ENCODE assay signal across 25 mouse cellular contexts in genomic region chrX:134915745-134916144, GRCm38 (mm10). TPM values are rescaled to one million over a fixed set of nuclear protein-coding genes. Genes with fewer than 3 reads are reported as not detected.
DNase-seq lines count a peak whose midpoint lies in the region; ATAC-seq and TF ChIP-seq lines count a peak whose summit lies in the region.
"Had no signal": no experiment of that assay in that cellular context is flagged by ENCODE, and none has a peak within 500 bp of the region (broad histone marks: within the 10 kb centered on the region; RNA-seq: fewer than 3 reads in every experiment).

No protein-coding gene starts in this region.

- no peak for TF ChIP-seq POLR2A in heart, adult 2 months (IDR thresholded peaks at IDR 0.05; ENCODE audit: insufficient read depth, low read depth, low read length)

- H3K4me1 ChIP-seq in liver, embryonic 13.5 days (replicated peaks): peaks cover 15% of the 10 kb centered on the region
- no peaks in the 10 kb centered on the region for H3K4me1 ChIP-seq in liver, embryonic 11.5 days (replicated peaks; ENCODE audit: control insufficient read depth, insufficient read depth, low read length)
- H3K4me1 ChIP-seq in liver, embryonic 15.5 days (replicated peaks): peaks cover 17% of the 10 kb centered on the region
- no peaks in the 10 kb centered on the region for H3K4me1 ChIP-seq in liver, postnatal 0 days (ENCODE audit: insufficient read depth)
- no peaks in the 10 kb centered on the region for H3K4me1 ChIP-seq in heart, adult 2 months (ENCODE audit: control insufficient read depth, insufficient read depth, low read length)
- no peaks in the 10 kb centered on the region for H3K4me1 ChIP-seq in kidney, embryonic 15.5 days
- H3K4me1 ChIP-seq: embryonic facial prominence, embryonic 13.5 days; embryonic facial prominence, embryonic 15.5 days; forebrain, embryonic 10.5 days; forebrain, embryonic 12.5 days had no signal

- peak; percentile 65 for ATAC-seq in liver, embryonic 13.5 days (ENCODE audit: low read depth)
- no peak for ATAC-seq in liver, embryonic 11.5 days (replicated peaks; ENCODE audit: low FRiP score)
- ATAC-seq in erythroid progenitor cell, adult 5-6 weeks (replicated peaks; ENCODE audit: low FRiP score, poor library complexity, severe bottlenecking): peak; percentile 64; the same call in 1 of the 2 replicates
- peak; percentile 66 for ATAC-seq in liver, embryonic 15.5 days (ENCODE audit: insufficient read depth)
- no peak for ATAC-seq in liver, postnatal 0 days
- no peak for ATAC-seq in kidney, embryonic 15.5 days (replicated peaks; ENCODE audit: low FRiP score)
- ATAC-seq: forebrain, embryonic 14.5 days; forebrain, embryonic 16.5 days had no signal

- TF ChIP-seq EP300 in liver, postnatal 0 days (IDR thresholded peaks at IDR 0.05; ENCODE audit: low read depth): no peak
- no peak for TF ChIP-seq EP300 in heart, adult 2 months (IDR thresholded peaks at IDR 0.05; ENCODE audit: insufficient read depth, low read depth, low read length)

- H3K4me2 ChIP-seq in liver, embryonic 13.5 days: no peak overlapping the region
- H3K4me2 ChIP-seq in liver, embryonic 11.5 days: no peak overlapping the region
- H3K4me2 ChIP-seq in liver, embryonic 15.5 days: no peak overlapping the region
- H3K4me2 ChIP-seq in liver, postnatal 0 days (ENCODE audit: low read depth, low read length): no peak overlapping the region
- H3K4me2 ChIP-seq in kidney, embryonic 15.5 days: no peak overlapping the region
- H3K4me2 ChIP-seq: embryonic facial prominence, embryonic 13.5 days; embryonic facial prominence, embryonic 15.5 days; forebrain, embryonic 12.5 days had no signal

- no peak for DNase-seq in liver, embryonic 13.5 days
- DNase-seq in liver, embryonic 11.5 days (ENCODE audit: low spot score): no peak
- DNase-seq in liver, postnatal 0 days: no peak
- DNase-seq in heart, adult 18-20 months: no peak
- DNase-seq in heart, adult 2 months: no peak
- DNase-seq: adrenal gland, adult 2 months; adrenal gland, postnatal 10 days; adrenal gland, postnatal 25 days; cerebellum, adult 11 months; cerebellum, adult 18-20 months; cerebellum, adult 8-10 months; cerebellum, adult 9-11 months; cerebellum, postnatal 14 days; cerebellum, postnatal 36 days; embryo, embryonic 11 days had no signal

- H3K9me3 ChIP-seq in liver, embryonic 13.5 days (replicated peaks): no peaks in the 10 kb centered on the region
- no peaks in the 10 kb centered on the region for H3K9me3 ChIP-seq in liver, embryonic 11.5 days (ENCODE audit: control insufficient read depth, low read length)
- H3K9me3 ChIP-seq in liver, embryonic 15.5 days (replicated peaks): no peaks in the 10 kb centered on the region
- no peaks in the 10 kb centered on the region for H3K9me3 ChIP-seq in liver, postnatal 0 days (ENCODE audit: low read length)
- no peaks in the 10 kb centered on the region for H3K9me3 ChIP-seq in kidney, embryonic 15.5 days (replicated peaks)
- H3K9me3 ChIP-seq: embryonic facial prominence, embryonic 13.5 days; embryonic facial prominence, embryonic 15.5 days; forebrain, embryonic 10.5 days; forebrain, embryonic 12.5 days had no signal

- no peak for TF ChIP-seq CTCF in liver, postnatal 0 days (IDR thresholded peaks at IDR 0.05; ENCODE audit: low read depth)
- no peak for TF ChIP-seq CTCF in heart, adult 2 months (IDR thresholded peaks at IDR 0.05)

- intact Hi-C loops in heart, adult 2 months (cut with DNase I): no loop called here

- no peaks in the 10 kb centered on the region for H3K79me2 ChIP-seq in heart, adult 2 months (replicated peaks; ENCODE audit: control insufficient read depth, insufficient read depth, low read length)

- H3K27ac ChIP-seq in liver, embryonic 13.5 days: peak overlapping the region; percentile 84
- H3K27ac ChIP-seq in liver, embryonic 11.5 days (ENCODE audit: low read depth, low read length): no peak overlapping the region; the same call in 1 of the 2 replicates
- peak overlapping the region; percentile 70; the same call in 1 of the 2 replicates for H3K27ac ChIP-seq in liver, embryonic 15.5 days (replicated peaks)
- peak overlapping the region; percentile 29; the same call in 1 of the 2 replicates for H3K27ac ChIP-seq in liver, postnatal 0 days (ENCODE audit: low read depth)
- H3K27ac ChIP-seq in heart, adult 2 months: no peak overlapping the region
- H3K27ac ChIP-seq in kidney, embryonic 15.5 days: no peak overlapping the region
- H3K27ac ChIP-seq: embryonic facial prominence, embryonic 13.5 days; embryonic facial prominence, embryonic 15.5 days; forebrain, embryonic 10.5 days; forebrain, embryonic 12.5 days had no signal

- no peak overlapping the region for H3K4me3 ChIP-seq in liver, embryonic 13.5 days (replicated peaks)
- no peak overlapping the region for H3K4me3 ChIP-seq in liver, embryonic 11.5 days (ENCODE audit: low read depth, low read length)
- H3K4me3 ChIP-seq in liver, embryonic 15.5 days (replicated peaks): no peak overlapping the region
- no peak overlapping the region for H3K4me3 ChIP-seq in liver, postnatal 0 days (ENCODE audit: low read depth, low read length)
- no peak overlapping the region for H3K4me3 ChIP-seq in heart, adult 2 months
- H3K4me3 ChIP-seq in kidney, embryonic 15.5 days (replicated peaks): no peak overlapping the region
- H3K4me3 ChIP-seq: embryonic facial prominence, embryonic 13.5 days; embryonic facial prominence, embryonic 15.5 days; forebrain, embryonic 10.5 days; forebrain, embryonic 12.5 days had no signal

- WGBS in liver, embryonic 13.5 days (ENCODE audit: insufficient replicate concordance): 37% methylated on average over 2 of the region's 2 CpGs
- 60% methylated on average over 2 of the region's 2 CpGs for WGBS in liver, embryonic 11.5 days
- 28% methylated on average over 2 of the region's 2 CpGs for WGBS in liver, embryonic 15.5 days (ENCODE audit: insufficient replicate concordance)
- WGBS in liver, postnatal 0 days (ENCODE audit: insufficient replicate concordance): 52% methylated on average over 2 of the region's 2 CpGs
- 60% methylated on average over 2 of the region's 2 CpGs for WGBS in heart, adult 2 months
- WGBS in kidney, embryonic 15.5 days: 72% methylated on average over 2 of the region's 2 CpGs

- H3K36me3 ChIP-seq in liver, embryonic 13.5 days: no peaks in the 10 kb centered on the region
- no peaks in the 10 kb centered on the region for H3K36me3 ChIP-seq in liver, embryonic 11.5 days (ENCODE audit: control insufficient read depth, insufficient read depth, low read length)
- H3K36me3 ChIP-seq in liver, embryonic 15.5 days (replicated peaks): no peaks in the 10 kb centered on the region
- H3K36me3 ChIP-seq in liver, postnatal 0 days (replicated peaks; ENCODE audit: insufficient read depth, low read length): no peaks in the 10 kb centered on the region
- H3K36me3 ChIP-seq in heart, adult 2 months (ENCODE audit: control insufficient read depth, insufficient read depth, low read length): no peaks in the 10 kb centered on the region
- no peaks in the 10 kb centered on the region for H3K36me3 ChIP-seq in kidney, embryonic 15.5 days
- H3K36me3 ChIP-seq: embryonic facial prominence, embryonic 13.5 days; embryonic facial prominence, embryonic 15.5 days; forebrain, embryonic 10.5 days; forebrain, embryonic 12.5 days had no signal

- H3K27me3 ChIP-seq in liver, embryonic 13.5 days: no peaks in the 10 kb centered on the region
- no peaks in the 10 kb centered on the region for H3K27me3 ChIP-seq in liver, embryonic 11.5 days (replicated peaks; ENCODE audit: control insufficient read depth, insufficient read depth, low read length)
- no peaks in the 10 kb centered on the region; the same call in 1 of the 2 replicates for H3K27me3 ChIP-seq in liver, embryonic 15.5 days
- no peaks in the 10 kb centered on the region for H3K27me3 ChIP-seq in liver, postnatal 0 days (ENCODE audit: insufficient read depth, low read length)
- H3K27me3 ChIP-seq in heart, adult 2 months (ENCODE audit: control insufficient read depth, insufficient read depth, low read length): no peaks in the 10 kb centered on the region
- H3K27me3 ChIP-seq in kidney, embryonic 15.5 days: peaks cover 26% of the 10 kb centered on the region

- H3K9ac ChIP-seq in liver, embryonic 13.5 days: no peak overlapping the region
- no peak overlapping the region for H3K9ac ChIP-seq in liver, embryonic 11.5 days (ENCODE audit: low read depth, low read length)
- H3K9ac ChIP-seq in liver, embryonic 15.5 days: no peak overlapping the region
- H3K9ac ChIP-seq in liver, postnatal 0 days (replicated peaks): no peak overlapping the region
- H3K9ac ChIP-seq in heart, adult 2 months (ENCODE audit: low read depth, low read length): no peak overlapping the region
- no peak overlapping the region for H3K9ac ChIP-seq in kidney, embryonic 15.5 days
- H3K9ac ChIP-seq: embryonic facial prominence, embryonic 13.5 days; embryonic facial prominence, embryonic 15.5 days; forebrain, embryonic 12.5 days had no signal

RNA-seq across cellular contexts. Expression of gene Nxf2, which starts 48.8 kb away (rescaled TPM):
- 0.33 and 0.36 TPM in 2 replicates for polyA plus RNA-seq in liver, embryonic 13.5 days (2015; fragmentation: Nextera tagmentation; extraction: Ambion mirVana)
- polyA plus RNA-seq in liver, embryonic 11.5 days (2014; fragmentation: Nextera tagmentation; extraction: Ambion mirVana): 0.73 and 0.77 TPM in 2 replicates
- not detected in 2 replicates for total RNA-seq in erythroid progenitor cell, adult 5-6 weeks (2015; ENCODE audit: low replicate concordance)
- not detected in 2 replicates for total RNA-seq in erythroid progenitor cell, adult 5-6 weeks (2017; ENCODE audit: low replicate concordance)
- 0.13 and 0.14 TPM in 2 replicates for polyA plus RNA-seq in liver, embryonic 15.5 days (2015; fragmentation: Nextera tagmentation; extraction: Ambion mirVana)
- 0.18 and 0.25 TPM in 2 replicates for polyA plus RNA-seq in liver, postnatal 0 days (2015; fragmentation: Nextera tagmentation; extraction: Ambion mirVana)
- not detected for total RNA-seq in heart, adult 18-20 months (2021)
- total RNA-seq in heart, adult 2 months (2021): not detected
- 0.06 TPM in 1 of 2 replicates, not detected in the other for polyA plus RNA-seq in heart, adult 2 months (2012; rRNA removed)
- polyA plus RNA-seq in kidney, embryonic 15.5 days (2015; fragmentation: Nextera tagmentation; extraction: Ambion mirVana): 0.31 and 0.65 TPM in 2 replicates
- total RNA-seq: adrenal gland, adult 2 months; adrenal gland, postnatal 25 days had no signal
- polyA plus RNA-seq: adrenal gland, adult 2 months; C2C12 had no signal

Comparison
In these comparisons a context has a peak if more than half of its experiments do, and no peak if none do; other contexts are left out.
1. ATAC-seq: peak in liver, embryonic 13.5 days (single experiment), erythroid progenitor cell, adult 5-6 weeks (single experiment) and liver, embryonic 15.5 days (single experiment); none in liver, embryonic 11.5 days (single experiment), liver, postnatal 0 days (single experiment) and kidney, embryonic 15.5 days (single experiment).
2. H3K27ac ChIP-seq: peak in liver, embryonic 13.5 days (single experiment), liver, embryonic 15.5 days (single experiment) and liver, postnatal 0 days (single experiment); none in liver, embryonic 11.5 days (single experiment), heart, adult 2 months (single experiment) and kidney, embryonic 15.5 days (single experiment).